Mouse (Mus musculus): ENCODE results near the gene BC107364.
"Not testable (repeated sequence)": the region's sequence is repeated elsewhere in the genome, so short reads cannot be mapped to it uniquely, and the experiment has no call there.

- TF ChIP-seq POLR2A (IDR thresholded peaks at IDR 0.05; ENCODE audit: borderline replicate concordance, extremely low read depth, insufficient read depth, insufficient read length, poor library complexity, severe bottlenecking); CTCF (IDR thresholded peaks at IDR 0.05; ENCODE audit: borderline replicate concordance, extremely low read depth, insufficient read depth, insufficient read length): not testable (repeated sequence)
These were observed 36.3 kb upstream of the BC107364 start for GRCm38 (mm10) chr3:96488290-96488906.
